Mouse (Mus musculus) liver, embryonic 14.5 days (tissue): ENCODE measurements around the gene Ptk7. TPM values are rescaled to one million over a fixed set of nuclear protein-coding genes. Genes with fewer than 3 reads are reported as not detected.
A peak's percentile ranks its signal among the peaks of the same experiment; 100 is the strongest.

ENCODE experiments used
- ATAC-seq: fragments of 200-750 bp; cut with Nextera tagmentation; 2 replicates; pipeline ENCODE4 v1.8.0; 2017; ENCODE audit warnings: moderate number of reproducible peaks, mild to moderate bottlenecking, moderate library complexity; ENCODE audit not compliant: insufficient read depth
- DNase-seq, 3 experiments: peaks; one replicate each; pipeline ENCODE4 v3.0.0-alpha.2; 2012 to 2013; ENCODE audit warnings: low read depth in 3 of 3, low spot score in 3 of 3
- H3K27ac ChIP-seq: fragments of 300-500 bp; sonication (generic); 2 replicates; pipeline ENCODE4 v1.5.1; 2014; ENCODE audit warnings: moderate library complexity, mild to moderate bottlenecking, control low read depth, inconsistent platforms
- H3K27me3 ChIP-seq: fragments of 300-500 bp; sonication (generic); 2 replicates; pipeline ENCODE4 v1.6.1; 2014; ENCODE audit warnings: mild to moderate bottlenecking, low read length, moderate library complexity; ENCODE audit not compliant: control insufficient read depth, insufficient read depth
- H3K36me3 ChIP-seq: fragments of 300-500 bp; sonication (generic); replicated peaks from 2 replicates; pipeline ENCODE4 v1.6.1; 2014; ENCODE audit warnings: low read depth; ENCODE audit not compliant: control insufficient read depth, insufficient read depth
- H3K4me1 ChIP-seq, 2 experiments: fragments of 200-500 bp in 1 of 2; fragments of 300-500 bp in 1 of 2; sonication (generic) in 1 of 2; replicated peaks; 2 replicates each; pipeline ENCODE4 v1.6.1; 2012 to 2014; ENCODE audit warnings: antibody characterized with exemption in 1 of 2, inconsistent platforms in 1 of 2, low read length in 1 of 2; ENCODE audit not compliant: control insufficient read depth in 2 of 2, insufficient read depth in 2 of 2
- H3K4me2 ChIP-seq: fragments of 300-500 bp; sonication (generic); 2 replicates; pipeline ENCODE4 v1.6.1; 2014; ENCODE audit warnings: low read depth, mild to moderate bottlenecking, control low read depth, moderate library complexity
- H3K4me3 ChIP-seq, 2 experiments: fragments of 200-500 bp in 1 of 2; fragments of 300-500 bp in 1 of 2; sonication (generic) in 1 of 2; 2 replicates each; pipeline ENCODE4 v1.5.1; 2012 to 2014; ENCODE audit warnings: low read depth in 2 of 2, low read length in 2 of 2, mild to moderate bottlenecking in 2 of 2, control low read depth in 1 of 2, inconsistent platforms in 1 of 2, moderate library complexity in 1 of 2; ENCODE audit not compliant: insufficient read depth in 1 of 2
- H3K9ac ChIP-seq: fragments of 300-500 bp; sonication (generic); replicated peaks from 2 replicates; pipeline ENCODE4 v1.6.1; 2014; ENCODE audit warnings: mild to moderate bottlenecking, control low read depth, moderate library complexity
- H3K9me3 ChIP-seq: fragments of 300-500 bp; sonication (generic); 2 replicates; pipeline ENCODE4 v1.6.1; 2016; ENCODE audit warnings: low read length, mixed read lengths; ENCODE audit not compliant: control insufficient read depth
- CTCF ChIP-seq: IDR thresholded peaks from 2 replicates; pipeline ENCODE4 v1.5.1; 2016; ENCODE audit warnings: antibody characterized with exemption, low read depth, control low read depth
- EP300 ChIP-seq: IDR thresholded peaks from 2 replicates; pipeline ENCODE4 v1.6.1; 2016; ENCODE audit warnings: antibody characterized with exemption, low read depth
- WGBS: fragments of 180-500 bp; shearing (Covaris S2); extraction: QIAGEN DNeasy Blood & Tissue Kit; methylation state at CpG from one replicate; pipeline ENCODE4 v1.1.7; 2014; ENCODE audit not compliant: insufficient replicate concordance; 5-methylcytosine and 5-hydroxymethylcytosine counted together
- polyA plus RNA-seq, 2 experiments: library from polyadenylated mRNA; depleted of rRNA in 1 of 2; stranded (reverse) in 1 of 2; unstranded in 1 of 2; fragments of >200 nt; fragmentation: Nextera tagmentation in 1 of 2; extraction: Ambion mirVana in 1 of 2; gene quantifications; 2 replicates each; pipeline versions ENCODE4 v1.2.1 to v1.2.3; 2012 to 2014

Ptk7 gene
- polyA plus RNA-seq, 2 experiments: 3.0 to 3.6 TPM

- WGBS: 39% methylated on average over 11 of the region's 11 CpGs
- H3K27me3 ChIP-seq: no peaks in the 10 kb centered on the region
- peaks cover 4 to 28% of the 10 kb centered on the region in 2 experiments; a peak in 3 of 4 replicates for H3K4me1 ChIP-seq
- ATAC-seq (no peak), DNase-seq (no peak)
- H3K4me2 ChIP-seq: no peak overlapping the region
- no peak overlapping the region for H3K9ac ChIP-seq
- H3K4me3 ChIP-seq: no peak overlapping the region
- H3K27ac ChIP-seq: no peak overlapping the region
- H3K9me3 ChIP-seq: no peaks in the 10 kb centered on the region
- no peaks in the 10 kb centered on the region for H3K36me3 ChIP-seq
- TF ChIP-seq CTCF (no peak), EP300 (no peak)
These were observed 7.0 kb downstream of the Ptk7 start for GRCm38 (mm10) chr17:46622269-46622668.

DNA sequence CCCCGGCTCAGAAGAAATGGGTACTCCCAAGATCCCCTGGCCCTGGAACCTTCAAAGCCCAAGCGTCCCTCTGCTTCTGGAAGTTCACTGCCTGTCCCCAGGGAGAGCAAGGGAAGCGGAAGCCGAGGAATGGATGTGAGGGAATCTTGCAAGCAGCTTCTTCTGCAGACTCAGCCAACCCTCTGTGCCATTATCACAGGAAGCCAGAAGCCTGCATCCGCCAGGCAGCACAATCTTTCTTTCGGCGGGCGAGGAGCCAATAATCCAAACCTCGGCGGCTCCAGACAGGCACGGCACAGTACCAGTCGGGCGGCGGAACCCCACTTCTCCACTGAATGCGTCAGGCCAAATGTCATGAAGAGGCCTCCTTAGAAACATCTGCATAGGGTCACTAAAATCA is 8.0 kb downstream of the Ptk7 start:
- no peak overlapping the region for H3K4me3 ChIP-seq
- no peak overlapping the region for H3K9ac ChIP-seq
- no peaks in the 10 kb centered on the region for H3K9me3 ChIP-seq
- WGBS: 37% methylated on average over 15 of the region's 15 CpGs
- no peak overlapping the region for H3K4me2 ChIP-seq
- TF ChIP-seq EP300: no peak
- TF ChIP-seq CTCF: no peak
- peaks cover 4 to 28% of the 10 kb centered on the region in 2 experiments; a peak in 3 of 4 replicates for H3K4me1 ChIP-seq
- H3K36me3 ChIP-seq: no peaks in the 10 kb centered on the region
- DNase-seq: no peak
- no peak for ATAC-seq
- no peaks in the 10 kb centered on the region for H3K27me3 ChIP-seq
- H3K27ac ChIP-seq: no peak overlapping the region

DNA sequence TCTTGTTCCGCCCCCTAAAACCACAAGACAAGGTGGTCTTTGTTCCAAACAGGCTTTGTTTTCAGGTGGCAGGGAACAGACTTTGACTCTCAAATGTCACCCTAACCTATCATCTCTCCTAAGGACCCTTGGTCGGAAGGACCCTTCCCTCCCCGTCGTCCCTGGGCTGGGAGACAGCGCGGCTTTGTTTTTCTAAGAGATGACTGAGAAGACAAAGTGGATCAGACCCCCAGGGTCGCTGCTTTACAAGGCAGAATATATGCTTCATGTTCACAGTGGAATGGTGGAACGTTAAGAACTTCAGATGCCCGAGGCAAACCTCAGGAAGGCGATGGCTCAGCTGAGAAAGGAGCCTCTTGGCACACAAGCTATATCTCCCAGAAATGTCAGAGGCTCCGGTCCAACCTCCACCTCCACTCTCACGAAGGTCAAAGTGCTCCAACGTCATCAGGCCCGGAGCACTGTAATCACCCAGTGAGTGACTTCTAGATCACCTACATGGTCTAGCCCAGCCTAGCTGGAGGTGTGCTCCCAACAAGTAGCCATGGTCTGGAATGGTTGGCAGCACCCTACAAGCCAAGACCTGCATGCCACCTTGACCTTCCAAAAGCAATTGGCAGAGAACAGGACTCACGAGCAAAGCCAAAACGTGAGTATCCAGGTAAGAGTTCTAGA is 9.5 kb downstream of the Ptk7 start:
- Histone ChIP-seq H3K4me2 (no peak overlapping the region), H3K4me1 (peaks cover 4 to 28% of the 10 kb centered on the region in 2 experiments; a peak in 3 of 4 replicates), H3K36me3 (no peaks in the 10 kb centered on the region), H3K9ac (no peak overlapping the region), H3K27ac (no peak overlapping the region), H3K9me3 (no peaks in the 10 kb centered on the region), H3K4me3 (no peak overlapping the region), H3K27me3 (no peaks in the 10 kb centered on the region)
- no peak for TF ChIP-seq CTCF
- TF ChIP-seq EP300: no peak
- DNase-seq (no peak), ATAC-seq (no peak)
- 50% methylated on average over 16 of the region's 16 CpGs for WGBS

DNA sequence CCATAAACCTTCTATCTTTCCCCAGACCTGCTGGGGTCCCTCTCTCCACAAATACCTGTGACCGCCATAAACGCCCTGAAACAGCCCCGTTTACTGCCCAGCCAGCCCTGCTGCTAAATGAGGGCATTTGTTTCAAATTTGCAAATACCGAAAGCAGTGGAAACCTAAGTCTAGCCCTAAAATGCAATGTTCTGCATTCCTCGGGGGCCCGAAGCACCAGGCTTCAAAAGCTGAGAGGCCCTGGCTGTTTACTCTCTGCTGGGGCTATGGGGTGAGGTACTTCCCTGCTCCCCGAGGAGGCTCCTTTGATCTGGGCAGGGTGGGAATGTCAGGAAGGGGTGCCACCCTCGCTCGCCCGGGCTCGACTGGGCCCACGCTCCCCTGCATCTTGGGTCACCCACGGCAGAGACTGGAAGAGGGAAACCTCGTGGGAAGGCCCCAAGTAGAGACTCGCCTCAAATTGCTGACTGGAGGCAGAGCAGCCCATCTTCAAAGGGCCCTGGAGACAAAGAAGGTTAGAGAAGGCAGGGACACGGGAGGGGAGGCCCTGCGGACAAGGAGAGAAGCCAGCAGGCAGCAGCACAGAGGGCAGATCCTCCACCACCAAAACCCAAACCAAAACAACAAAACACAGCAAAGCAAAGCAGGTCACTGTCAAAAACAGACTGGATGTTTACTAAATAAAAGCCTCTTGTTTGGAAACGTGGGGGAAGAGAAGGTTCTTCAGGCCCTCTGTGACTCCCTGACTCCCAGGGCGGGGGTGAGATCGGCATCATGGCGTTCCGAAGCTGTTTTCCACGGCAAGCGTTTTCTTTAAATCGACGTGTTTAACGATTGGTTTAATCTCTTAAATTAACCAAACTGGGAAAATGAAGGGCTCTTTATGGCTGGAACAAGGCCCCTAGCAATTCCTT is 10.3 kb downstream of the Ptk7 start:
- no peak overlapping the region for H3K9ac ChIP-seq
- H3K9me3 ChIP-seq: no peaks in the 10 kb centered on the region
- no peak for ATAC-seq
- no peaks in the 10 kb centered on the region for H3K27me3 ChIP-seq
- no peak overlapping the region for H3K27ac ChIP-seq
- H3K4me1 ChIP-seq: peaks cover 4 to 28% of the 10 kb centered on the region in 2 experiments; a peak in 3 of 4 replicates
- DNase-seq: no peak
- WGBS: 39% methylated on average over 27 of the region's 27 CpGs
- H3K4me3 ChIP-seq: no peak overlapping the region
- no peak for TF ChIP-seq EP300
- no peak for TF ChIP-seq CTCF
- H3K4me2 ChIP-seq: peak overlapping the region; percentile 4; the same call in 1 of the 2 replicates
- no peaks in the 10 kb centered on the region for H3K36me3 ChIP-seq

- DNase-seq (no peak), ATAC-seq (no peak)
- H3K9me3 ChIP-seq: no peaks in the 10 kb centered on the region
- peaks cover 4 to 28% of the 10 kb centered on the region in 2 experiments; a peak in 3 of 4 replicates for H3K4me1 ChIP-seq
- H3K27me3 ChIP-seq: no peaks in the 10 kb centered on the region
- H3K36me3 ChIP-seq: no peaks in the 10 kb centered on the region
- H3K4me3 ChIP-seq: no peak overlapping the region
- no peak for TF ChIP-seq EP300
- TF ChIP-seq CTCF: no peak
- 46% methylated on average over 6 of the region's 6 CpGs for WGBS
- H3K4me2 ChIP-seq: no peak overlapping the region
- no peak overlapping the region for H3K27ac ChIP-seq
- H3K9ac ChIP-seq: no peak overlapping the region
These were observed 10.9 kb downstream of the Ptk7 start for GRCm38 (mm10) chr17:46618394-46618768.
